Mouse (Mus musculus): ENCODE data around the gene Ank2. TPM values are rescaled to one million over a fixed set of nuclear protein-coding genes. Genes with fewer than 3 reads are reported as not detected.

The Ank2 gene
- polyA plus RNA-seq, 1 experiment from 2014 or later, result 159 TPM

GRCm38 (mm10) chr3:126916381-126916780 is 582.8 kb downstream of the Ank2 start:
- Histone ChIP-seq H3K27ac (replicated peaks) (no peak overlapping the region), H3K4me1 (no peaks in the 10 kb centered on the region), H3K27me3 (no peaks in the 10 kb centered on the region), H3K4me3 (no peak overlapping the region), H3K9ac (replicated peaks) (no peak overlapping the region), H3K4me2 (replicated peaks) (no peak overlapping the region), H3K9me3 (no peaks in the 10 kb centered on the region), H3K36me3 (0 out of 2 replicates have a peak, but pooled peaks cover 3% of the 10 kb centered on the region)
- no peak; the same call in 1 of the 2 replicates for ATAC-seq (replicated peaks)

- no peaks in the 10 kb centered on the region for H3K36me3 ChIP-seq
- 10% methylated on average over 3 of the region's 3 CpGs for WGBS
- peak; percentile 85 for ATAC-seq (replicated peaks)
These were observed 595.6 kb downstream of the Ank2 start for GRCm38 (mm10) chr3:126903543-126903942.

GRCm38 (mm10) chr3:126886644-126887043 is 612.5 kb downstream of the Ank2 start:
- Histone ChIP-seq H3K4me3 (no peak overlapping the region), H3K27me3 (no peaks in the 10 kb centered on the region), H3K4me2 (replicated peaks) (no peak overlapping the region), H3K9ac (replicated peaks) (no peak overlapping the region), H3K4me1 (no peaks in the 10 kb centered on the region), H3K27ac (replicated peaks) (no peak overlapping the region), H3K9me3 (no peaks in the 10 kb centered on the region), H3K36me3 (no peaks in the 10 kb centered on the region)
- no peak for ATAC-seq (replicated peaks)
- 59% methylated on average over 4 of the region's 4 CpGs for WGBS

More at GRCm38 (mm10) chr3:126903543-126903942, 595.6 kb downstream of the Ank2 start:
- no peak overlapping the region for H3K27ac ChIP-seq (replicated peaks)
- H3K9ac ChIP-seq (replicated peaks), result no peak overlapping the region
- no peak overlapping the region for H3K4me3 ChIP-seq
- H3K4me1 ChIP-seq, result no peaks in the 10 kb centered on the region
- H3K27me3 ChIP-seq, result no peaks in the 10 kb centered on the region
- no peak overlapping the region for H3K4me2 ChIP-seq (replicated peaks)
- no peaks in the 10 kb centered on the region for H3K9me3 ChIP-seq

- H3K4me3 ChIP-seq, result no peak overlapping the region
- H3K4me2 ChIP-seq (replicated peaks), result no peak overlapping the region
- no peaks in the 10 kb centered on the region for H3K36me3 ChIP-seq
- no peaks in the 10 kb centered on the region for H3K27me3 ChIP-seq
- no peak overlapping the region for H3K9ac ChIP-seq (replicated peaks)
- H3K4me1 ChIP-seq, result no peaks in the 10 kb centered on the region
- H3K27ac ChIP-seq (replicated peaks), result no peak overlapping the region
- 76% methylated on average over 4 of the region's 4 CpGs for WGBS
- ATAC-seq (replicated peaks), result no peak
- H3K9me3 ChIP-seq, result no peaks in the 10 kb centered on the region
These were observed 613.1 kb downstream of the Ank2 start for GRCm38 (mm10) chr3:126886090-126886489.

- no peak for ATAC-seq (replicated peaks)
- no peaks in the 10 kb centered on the region for H3K27me3 ChIP-seq
- H3K36me3 ChIP-seq, result no peaks in the 10 kb centered on the region
- 71% methylated on average over 1 of the region's 1 CpGs for WGBS
- H3K4me1 ChIP-seq, result no peaks in the 10 kb centered on the region
- no peak overlapping the region for H3K9ac ChIP-seq (replicated peaks)
- H3K4me2 ChIP-seq (replicated peaks), result no peak overlapping the region
- H3K27ac ChIP-seq (replicated peaks), result no peak overlapping the region
- no peaks in the 10 kb centered on the region for H3K9me3 ChIP-seq
- H3K4me3 ChIP-seq, result no peak overlapping the region
These were observed 620.9 kb downstream of the Ank2 start for GRCm38 (mm10) chr3:126878233-126878632.

MicroRNA genes within 50 kb of the gene (microRNA counts, 519-probe panel; counts per million panel counts)
- microRNA mmu-miR-302a (520 counts per million, percentile 2 among the panel's probes with 10 or more counts), microRNA mmu-miR-302b (not detected), microRNA mmu-miR-302c (not detected), microRNA mmu-miR-302d (1,615 counts per million, percentile 10 among the panel's probes with 10 or more counts), microRNA mmu-miR-367 (2,502 counts per million, percentile 53 among the panel's probes with 10 or more counts)

Small RNA genes within 50 kb of the gene (microRNA-seq; reads per million reads assigned to microRNA genes)
- not detected for gene Gm44494
- gene Mir302a, result 112 reads per million, percentile 55 among the genes with 10 or more reads in this experiment
- gene Mir302b, result 60.8 reads per million, percentile 46 among the genes with 10 or more reads in this experiment
- 6.2 reads per million, percentile 21 among the genes with 10 or more reads in this experiment for gene Mir302c
- 94.0 reads per million, percentile 53 among the genes with 10 or more reads in this experiment for gene Mir302d
- gene Mir367, result not detected

Other genes starting within 250 kb of the Ank2 start
- 33.9 and 37.9 TPM in 2 replicates for gene Larp7, start 54.0 kb upstream of the Ank2 start, polyA plus RNA-seq (2015; fragmentation: Nextera tagmentation; extraction: Ambion mirVana)
- gene Zgrf1, start 54.1 kb upstream of the Ank2 start, polyA plus RNA-seq (2015; fragmentation: Nextera tagmentation; extraction: Ambion mirVana), result 5.1 and 6.0 TPM in 2 replicates
- 89.7 and 111 TPM in 2 replicates for gene Neurog2, start 133.8 kb upstream of the Ank2 start, polyA plus RNA-seq (2015; fragmentation: Nextera tagmentation; extraction: Ambion mirVana)

Measured in forebrain, embryonic 15.5 days (tissue).